ENCODE assay signal across 10 mouse cellular contexts in the genomic region with DNA sequence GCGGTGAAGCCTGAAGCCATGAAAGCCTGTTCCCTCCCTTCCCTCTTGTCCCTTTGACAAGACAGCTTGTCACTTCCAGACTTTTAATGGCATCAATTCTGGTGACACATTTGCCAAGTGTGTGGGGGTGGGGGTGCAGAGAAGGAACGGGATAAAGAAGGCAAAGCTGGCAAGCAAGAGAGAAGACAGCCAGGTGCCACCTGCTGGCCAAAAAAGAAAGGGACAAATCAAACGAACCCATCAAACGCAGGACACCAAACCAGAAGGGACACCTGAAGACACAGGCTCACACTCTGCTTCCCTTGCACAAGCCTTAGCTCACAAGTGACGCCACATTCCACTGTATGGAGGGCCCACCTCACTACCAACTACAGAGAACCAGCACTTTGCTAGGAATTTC.
DNase-seq lines count a peak whose midpoint lies in the region; ATAC-seq and TF ChIP-seq lines count a peak whose summit lies in the region.
"Had no signal": no experiment of that assay in that cellular context is flagged by ENCODE, and none has a peak within 500 bp of the region (broad histone marks: within the 10 kb centered on the region; RNA-seq: fewer than 3 reads in every experiment).

No protein-coding gene starts in this region.

- peak; percentile 7; the same call in 1 of the 2 replicates for TF ChIP-seq CTCF in G1E (IDR thresholded peaks at IDR 0.05; ENCODE audit: low read depth, low read length)
- peak; percentile 74 for TF ChIP-seq CTCF in cerebellum, adult 2 months (IDR thresholded peaks at IDR 0.05; ENCODE audit: borderline replicate concordance, insufficient read depth, low read depth, low read length)

- H3K36me3 ChIP-seq in G1E (replicated peaks): no peaks in the 10 kb centered on the region
- no peaks in the 10 kb centered on the region for H3K36me3 ChIP-seq in forebrain, embryonic 16.5 days (ENCODE audit: control insufficient read depth, insufficient read depth)
- no peaks in the 10 kb centered on the region for H3K36me3 ChIP-seq in midbrain, embryonic 14.5 days (ENCODE audit: control insufficient read depth, insufficient read depth, low read length)

- H3K4me3 ChIP-seq in G1E (ENCODE audit: low read depth, low read length): no peak overlapping the region
- no peak overlapping the region for H3K4me3 ChIP-seq in cerebellum, adult 2 months (replicated peaks; ENCODE audit: insufficient read depth, low read depth, low read length)
- H3K4me3 ChIP-seq in forebrain, embryonic 16.5 days (replicated peaks; ENCODE audit: low read length): no peak overlapping the region
- H3K4me3 ChIP-seq in midbrain, embryonic 14.5 days (replicated peaks; ENCODE audit: low read depth, low read length): no peak overlapping the region
- H3K4me3 ChIP-seq: erythroblast, embryonic 14.5 days; megakaryocyte, embryonic 14.5 days had no signal

- WGBS in cerebellum, adult 2 months: 19% methylated on average over 5 of the region's 5 CpGs
- WGBS in forebrain, embryonic 16.5 days: 18% methylated on average over 5 of the region's 5 CpGs
- WGBS in midbrain, embryonic 14.5 days: 29% methylated on average over 5 of the region's 5 CpGs

- ATAC-seq in G1E (ENCODE audit: extremely low read depth, insufficient number of reproducible peaks, low FRiP score, poor library complexity, severe bottlenecking): no peak
- peak; percentile 72 for ATAC-seq in forebrain, embryonic 16.5 days
- no peak for ATAC-seq in midbrain, embryonic 14.5 days (ENCODE audit: low FRiP score, low TSS enrichment)

- peak; percentile 55 to 62 for DNase-seq in left cerebral cortex, adult 18-20 months (ENCODE audit: low spot score in 2 of 2)
- DNase-seq in left cerebral cortex, adult 8-10 months (ENCODE audit: low spot score in 2 of 2): no peak
- no peak for DNase-seq in G1E (ENCODE audit: low spot score)
- DNase-seq in cerebellum, adult 2 months: peak; percentile 73 to 79
- DNase-seq in layer of hippocampus, adult 8-10 months (ENCODE audit: low spot score in 2 of 2): peak; percentile 64 to 68
- peak; percentile 77 for DNase-seq in midbrain, embryonic 14.5 days
- no peak for DNase-seq in ovary, postnatal 10 days (ENCODE audit: low spot score)

- no peaks in the 10 kb centered on the region for H3K9me3 ChIP-seq in G1E (replicated peaks)
- H3K9me3 ChIP-seq in forebrain, embryonic 16.5 days (ENCODE audit: control insufficient read depth, low read length): no peaks in the 10 kb centered on the region
- H3K9me3 ChIP-seq in midbrain, embryonic 14.5 days (ENCODE audit: control insufficient read depth, low read length): no peaks in the 10 kb centered on the region
- H3K9me3 ChIP-seq: megakaryocyte, embryonic 14.5 days had no signal

- H3K27ac ChIP-seq in cerebellum, adult 2 months (ENCODE audit: insufficient read depth, low read length): no peak overlapping the region
- H3K27ac ChIP-seq in forebrain, embryonic 16.5 days (ENCODE audit: low read length): no peak overlapping the region
- no peak overlapping the region for H3K27ac ChIP-seq in midbrain, embryonic 14.5 days (replicated peaks; ENCODE audit: low read depth, low read length)

- no peak overlapping the region for H3K4me2 ChIP-seq in forebrain, embryonic 16.5 days (ENCODE audit: low read length)
- no peak overlapping the region for H3K4me2 ChIP-seq in midbrain, embryonic 14.5 days (ENCODE audit: low read length)

- TF ChIP-seq POLR2A in cerebellum, adult 2 months (IDR thresholded peaks at IDR 0.05; ENCODE audit: borderline replicate concordance, insufficient read depth, low read length): no peak

- H3K4me1 ChIP-seq in G1E (ENCODE audit: insufficient read depth, low read depth, low read length): no peaks in the 10 kb centered on the region
- peaks cover 24% of the 10 kb centered on the region for H3K4me1 ChIP-seq in cerebellum, adult 2 months (ENCODE audit: control insufficient read depth, insufficient read depth, low read length)
- H3K4me1 ChIP-seq in forebrain, embryonic 16.5 days (replicated peaks; ENCODE audit: control insufficient read depth, insufficient read depth, low read length): peaks cover 27% of the 10 kb centered on the region
- H3K4me1 ChIP-seq in midbrain, embryonic 14.5 days (ENCODE audit: control insufficient read depth, insufficient read depth, low read length): no peaks in the 10 kb centered on the region

- H3K27me3 ChIP-seq in G1E (ENCODE audit: insufficient read depth, low read length): peaks cover 10% of the 10 kb centered on the region
- no peaks in the 10 kb centered on the region for H3K27me3 ChIP-seq in cerebellum, adult 2 months (ENCODE audit: control insufficient read depth, insufficient read depth, low read length)
- no peaks in the 10 kb centered on the region for H3K27me3 ChIP-seq in forebrain, embryonic 16.5 days (replicated peaks; ENCODE audit: control insufficient read depth, insufficient read depth, low read length)
- H3K27me3 ChIP-seq in midbrain, embryonic 14.5 days (ENCODE audit: control insufficient read depth, insufficient read depth, low read length): no peaks in the 10 kb centered on the region
- H3K27me3 ChIP-seq: megakaryocyte, embryonic 14.5 days had no signal

- H3K9ac ChIP-seq in forebrain, embryonic 16.5 days (replicated peaks; ENCODE audit: low read depth, low read length): no peak overlapping the region
- no peak overlapping the region for H3K9ac ChIP-seq in midbrain, embryonic 14.5 days (replicated peaks; ENCODE audit: low read length)

Comparison
In these comparisons a context has a peak if more than half of its experiments do, and no peak if none do; other contexts are left out.
1. DNase-seq: peak in left cerebral cortex, adult 18-20 months (2 of 2), cerebellum, adult 2 months (2 of 2), layer of hippocampus, adult 8-10 months (2 of 2) and midbrain, embryonic 14.5 days (single experiment); none in left cerebral cortex, adult 8-10 months (0 of 2), G1E (single experiment) and ovary, postnatal 10 days (single experiment).